Mouse (Mus musculus): ENCODE measurements around the gene Krtcap3.
A peak's percentile ranks its signal among the peaks of the same experiment; 100 is the strongest.

- 0 out of 2 replicates have a peak, but pooled peaks have one; percentile 6 for TF ChIP-seq EP300 (IDR thresholded peaks at IDR 0.05; ENCODE audit: low read depth)
- no peak for TF ChIP-seq CTCF (IDR thresholded peaks at IDR 0.05; ENCODE audit: low read depth)
Measured at GRCm38 (mm10) chr5:31201742-31202590, 49.5 kb upstream of the Krtcap3 start, which contains the start of gene Zfp513.
